Mouse (Mus musculus) lung, postnatal 36 days (tissue): ENCODE measurements around the gene Gm136.

Experiments
- DNase-seq: peaks from one replicate; pipeline ENCODE4 v3.0.0; 2022; ENCODE audit warnings: mixed read lengths

Gm136 gene

GRCm38 (mm10) chr4:34708127-34708526 is 47.9 kb downstream of the Gm136 start:
- no peak for DNase-seq

GRCm38 (mm10) chr4:34707248-34707647 is 48.8 kb downstream of the Gm136 start:
- DNase-seq = no peak

GRCm38 (mm10) chr4:34703029-34703428 is 53.0 kb downstream of the Gm136 start:
- no peak for DNase-seq

- no peak for DNase-seq
These were observed 53.8 kb downstream of the Gm136 start for GRCm38 (mm10) chr4:34702231-34702630.

- peak; percentile 76 for DNase-seq
These were observed 54.5 kb downstream of the Gm136 start for GRCm38 (mm10) chr4:34701528-34701927.
